Mouse (Mus musculus): ENCODE measurements around the gene Tmem19. TPM values are rescaled to one million over a fixed set of nuclear protein-coding genes. Genes with fewer than 3 reads are reported as not detected.

Tmem19 gene
- polyA plus RNA-seq, 1 experiment from 2014 or later = 29.3 TPM

DNA sequence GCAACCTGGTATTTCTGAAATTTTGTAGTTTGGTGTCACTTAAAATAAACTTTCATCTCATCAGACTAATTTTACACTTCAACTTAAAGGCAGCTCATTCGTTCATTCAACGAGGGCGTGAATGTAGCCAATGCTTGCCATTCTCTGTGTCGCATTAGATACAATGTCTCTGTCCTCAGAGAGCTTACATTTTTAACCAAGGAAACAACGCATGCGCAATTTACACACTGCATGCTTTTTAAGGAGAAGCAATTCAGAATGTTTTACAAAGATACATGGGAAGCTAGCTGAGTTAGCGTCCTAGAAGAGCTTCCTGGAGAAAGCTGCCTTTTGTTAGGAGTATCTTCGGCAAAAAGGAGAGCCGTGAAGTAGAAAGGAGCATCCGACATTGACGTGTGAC lies 46.0 kb downstream of the Tmem19 start:
- ATAC-seq (ENCODE audit: low read depth) (no peak), DNase-seq (ENCODE audit: low spot score) (no peak)
- H3K4me1 ChIP-seq (ENCODE audit: control insufficient read depth, insufficient read depth, low read length) = peaks cover 16% of the 10 kb centered on the region; the same call in 1 of the 2 replicates
- peak overlapping the region; percentile 91 for H3K4me3 ChIP-seq (ENCODE audit: low read depth, low read length)
- H3K27ac ChIP-seq (replicated peaks; ENCODE audit: low read depth, low read length) = peak overlapping the region; percentile 94
- H3K9me3 ChIP-seq (ENCODE audit: control insufficient read depth, low read length) = no peaks in the 10 kb centered on the region
- peak overlapping the region; percentile 83 for H3K4me2 ChIP-seq (ENCODE audit: low read depth, low read length)
- 64% methylated on average over 11 of the region's 11 CpGs for WGBS
- H3K9ac ChIP-seq (ENCODE audit: low read depth, low read length) = peak overlapping the region; percentile 91; the same call in 1 of the 2 replicates
- H3K27me3 ChIP-seq (replicated peaks; ENCODE audit: control insufficient read depth, insufficient read depth, low read length) = no peaks in the 10 kb centered on the region
- H3K36me3 ChIP-seq (ENCODE audit: control insufficient read depth, insufficient read depth, low read length) = no peaks in the 10 kb centered on the region

- ATAC-seq (ENCODE audit: low read depth) = peak; percentile 94
Observed at GRCm38 (mm10) chr10:115315473-115316171, 46.7 kb downstream of the Tmem19 start, which contains the start of gene Rab21. Rab21 (minus strand) TSS chr10:115315594.

GRCm38 (mm10) chr10:115314582-115315452 lies 47.5 kb downstream of the Tmem19 start:
- H3K9me3 ChIP-seq (ENCODE audit: control insufficient read depth, low read length) = no peaks in the 10 kb centered on the region
- peak overlapping the region; percentile 91 for H3K9ac ChIP-seq (ENCODE audit: low read depth, low read length)
- no peaks in the 10 kb centered on the region for H3K27me3 ChIP-seq (replicated peaks; ENCODE audit: control insufficient read depth, insufficient read depth, low read length)
- peaks cover 16% of the 10 kb centered on the region; the same call in 1 of the 2 replicates for H3K4me1 ChIP-seq (ENCODE audit: control insufficient read depth, insufficient read depth, low read length)
- peak overlapping the region; percentile 83 for H3K4me2 ChIP-seq (ENCODE audit: low read depth, low read length)
- peak overlapping the region; percentile 94 for H3K27ac ChIP-seq (replicated peaks; ENCODE audit: low read depth, low read length)
- WGBS = 2% methylated on average over 40 of the region's 73 CpGs
- no peaks in the 10 kb centered on the region for H3K36me3 ChIP-seq (ENCODE audit: control insufficient read depth, insufficient read depth, low read length)
- DNase-seq (ENCODE audit: low spot score) = no peak
- peak overlapping the region; percentile 91 for H3K4me3 ChIP-seq (ENCODE audit: low read depth, low read length)
- peak; percentile 74 for ATAC-seq (ENCODE audit: low read depth)

More at GRCm38 (mm10) chr10:115315473-115316171, 46.7 kb downstream of the Tmem19 start, which contains the start of gene Rab21:
- peaks cover 16% of the 10 kb centered on the region; the same call in 1 of the 2 replicates for H3K4me1 ChIP-seq (ENCODE audit: control insufficient read depth, insufficient read depth, low read length)
- peak within 1 kb of the TSS; percentile 91 for H3K4me3 ChIP-seq (ENCODE audit: low read depth, low read length)
- peak within 1 kb of the TSS; percentile 91 for H3K9ac ChIP-seq (ENCODE audit: low read depth, low read length)
- H3K4me2 ChIP-seq (ENCODE audit: low read depth, low read length) = peak within 1 kb of the TSS; percentile 83
- H3K36me3 ChIP-seq (ENCODE audit: control insufficient read depth, insufficient read depth, low read length) = no peaks in the 10 kb centered on the region
- no peaks in the 10 kb centered on the region for H3K9me3 ChIP-seq (ENCODE audit: control insufficient read depth, low read length)
- peak within 1 kb of the TSS; percentile 94 for H3K27ac ChIP-seq (replicated peaks; ENCODE audit: low read depth, low read length)
- DNase-seq (ENCODE audit: low spot score) = peak; percentile 94
- WGBS = under 1% methylated on average over 28 of the region's 48 CpGs
- H3K27me3 ChIP-seq (replicated peaks; ENCODE audit: control insufficient read depth, insufficient read depth, low read length) = no peaks in the 10 kb centered on the region

- Histone ChIP-seq H3K4me2 (ENCODE audit: low read depth, low read length) (peak overlapping the region; percentile 83), H3K4me3 (ENCODE audit: low read depth, low read length) (peak overlapping the region; percentile 91), H3K9ac (ENCODE audit: low read depth, low read length) (peak overlapping the region; percentile 91), H3K36me3 (ENCODE audit: control insufficient read depth, insufficient read depth, low read length) (no peaks in the 10 kb centered on the region), H3K27me3 (replicated peaks; ENCODE audit: control insufficient read depth, insufficient read depth, low read length) (no peaks in the 10 kb centered on the region), H3K9me3 (ENCODE audit: control insufficient read depth, low read length) (no peaks in the 10 kb centered on the region), H3K4me1 (ENCODE audit: control insufficient read depth, insufficient read depth, low read length) (peaks cover 16% of the 10 kb centered on the region; the same call in 1 of the 2 replicates), H3K27ac (replicated peaks; ENCODE audit: low read depth, low read length) (no peak overlapping the region)
- no peak for ATAC-seq (ENCODE audit: low read depth)
- no peak for DNase-seq (ENCODE audit: low spot score)
- WGBS = 20% methylated on average over 6 of the region's 6 CpGs
Observed at GRCm38 (mm10) chr10:115314287-115314581, 48.1 kb downstream of the Tmem19 start.

GRCm38 (mm10) chr10:115313641-115314286 lies 48.5 kb downstream of the Tmem19 start:
- H3K4me1 ChIP-seq (ENCODE audit: control insufficient read depth, insufficient read depth, low read length) = peaks cover 16% of the 10 kb centered on the region; the same call in 1 of the 2 replicates
- H3K4me3 ChIP-seq (ENCODE audit: low read depth, low read length) = peak overlapping the region; percentile 91
- H3K27ac ChIP-seq (replicated peaks; ENCODE audit: low read depth, low read length) = no peak overlapping the region
- peak overlapping the region; percentile 83 for H3K4me2 ChIP-seq (ENCODE audit: low read depth, low read length)
- ATAC-seq (ENCODE audit: low read depth) = no peak
- 77% methylated on average over 14 of the region's 14 CpGs for WGBS
- H3K9me3 ChIP-seq (ENCODE audit: control insufficient read depth, low read length) = no peaks in the 10 kb centered on the region
- no peak for DNase-seq (ENCODE audit: low spot score)
- peak overlapping the region; percentile 91 for H3K9ac ChIP-seq (ENCODE audit: low read depth, low read length)
- no peaks in the 10 kb centered on the region for H3K27me3 ChIP-seq (replicated peaks; ENCODE audit: control insufficient read depth, insufficient read depth, low read length)
- no peaks in the 10 kb centered on the region for H3K36me3 ChIP-seq (ENCODE audit: control insufficient read depth, insufficient read depth, low read length)

DNA sequence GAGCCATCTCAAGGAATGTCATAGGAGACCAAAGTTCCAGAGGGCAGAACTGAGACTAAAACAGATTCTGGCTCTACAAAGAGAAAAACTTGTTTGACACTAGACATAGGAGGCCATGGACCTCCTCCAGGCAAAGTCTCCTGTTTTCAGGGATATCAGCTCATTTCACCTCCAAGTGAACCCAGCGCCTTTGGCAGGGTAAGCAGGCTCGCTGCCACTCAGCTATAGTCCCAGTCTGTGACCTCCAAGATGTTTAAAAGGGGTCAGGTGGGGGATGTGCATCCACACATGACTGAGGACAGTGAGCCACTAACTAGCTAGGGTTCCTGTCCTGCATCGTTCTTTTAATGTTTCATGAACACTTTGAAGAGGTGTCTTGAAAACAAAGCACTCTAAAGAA lies 49.6 kb downstream of the Tmem19 start:
- Histone ChIP-seq H3K36me3 (ENCODE audit: control insufficient read depth, insufficient read depth, low read length) (no peaks in the 10 kb centered on the region), H3K27me3 (replicated peaks; ENCODE audit: control insufficient read depth, insufficient read depth, low read length) (no peaks in the 10 kb centered on the region), H3K4me3 (ENCODE audit: low read depth, low read length) (no peak overlapping the region), H3K4me2 (ENCODE audit: low read depth, low read length) (no peak overlapping the region), H3K9me3 (ENCODE audit: control insufficient read depth, low read length) (no peaks in the 10 kb centered on the region), H3K4me1 (ENCODE audit: control insufficient read depth, insufficient read depth, low read length) (peaks cover 16% of the 10 kb centered on the region; the same call in 1 of the 2 replicates), H3K9ac (ENCODE audit: low read depth, low read length) (no peak overlapping the region), H3K27ac (replicated peaks; ENCODE audit: low read depth, low read length) (no peak overlapping the region)
- ATAC-seq (ENCODE audit: low read depth) (no peak), DNase-seq (ENCODE audit: low spot score) (no peak)
- WGBS = 68% methylated on average over 3 of the region's 3 CpGs

DNA sequence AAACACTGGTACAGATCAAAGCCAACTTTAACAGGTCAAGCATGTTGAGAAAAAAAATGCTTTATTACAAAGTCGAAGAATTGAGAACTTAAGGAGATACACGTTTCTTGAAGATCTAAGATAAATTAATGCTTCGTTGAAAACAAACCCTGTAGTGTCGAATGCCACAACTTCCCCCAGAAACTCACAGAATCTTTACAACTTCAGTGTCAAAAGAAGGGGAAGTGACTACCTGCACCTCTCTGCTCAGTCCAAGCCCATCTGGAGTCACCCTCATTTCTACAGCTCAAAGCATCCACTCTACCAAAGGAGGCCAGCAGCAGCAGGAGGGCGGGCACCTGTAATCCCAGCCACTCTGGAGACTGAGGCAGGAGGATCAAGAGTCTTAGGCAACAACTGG lies 50.1 kb downstream of the Tmem19 start:
- DNase-seq (ENCODE audit: low spot score) (no peak), ATAC-seq (ENCODE audit: low read depth) (no peak)
- peaks cover 16% of the 10 kb centered on the region; the same call in 1 of the 2 replicates for H3K4me1 ChIP-seq (ENCODE audit: control insufficient read depth, insufficient read depth, low read length)
- H3K27ac ChIP-seq (replicated peaks; ENCODE audit: low read depth, low read length) = no peak overlapping the region
- H3K9me3 ChIP-seq (ENCODE audit: control insufficient read depth, low read length) = no peaks in the 10 kb centered on the region
- H3K36me3 ChIP-seq (ENCODE audit: control insufficient read depth, insufficient read depth, low read length) = no peaks in the 10 kb centered on the region
- H3K4me2 ChIP-seq (ENCODE audit: low read depth, low read length) = no peak overlapping the region
- no peak overlapping the region for H3K9ac ChIP-seq (ENCODE audit: low read depth, low read length)
- 86% methylated on average over 5 of the region's 5 CpGs for WGBS
- no peaks in the 10 kb centered on the region for H3K27me3 ChIP-seq (replicated peaks; ENCODE audit: control insufficient read depth, insufficient read depth, low read length)
- no peak overlapping the region for H3K4me3 ChIP-seq (ENCODE audit: low read depth, low read length)

DNA sequence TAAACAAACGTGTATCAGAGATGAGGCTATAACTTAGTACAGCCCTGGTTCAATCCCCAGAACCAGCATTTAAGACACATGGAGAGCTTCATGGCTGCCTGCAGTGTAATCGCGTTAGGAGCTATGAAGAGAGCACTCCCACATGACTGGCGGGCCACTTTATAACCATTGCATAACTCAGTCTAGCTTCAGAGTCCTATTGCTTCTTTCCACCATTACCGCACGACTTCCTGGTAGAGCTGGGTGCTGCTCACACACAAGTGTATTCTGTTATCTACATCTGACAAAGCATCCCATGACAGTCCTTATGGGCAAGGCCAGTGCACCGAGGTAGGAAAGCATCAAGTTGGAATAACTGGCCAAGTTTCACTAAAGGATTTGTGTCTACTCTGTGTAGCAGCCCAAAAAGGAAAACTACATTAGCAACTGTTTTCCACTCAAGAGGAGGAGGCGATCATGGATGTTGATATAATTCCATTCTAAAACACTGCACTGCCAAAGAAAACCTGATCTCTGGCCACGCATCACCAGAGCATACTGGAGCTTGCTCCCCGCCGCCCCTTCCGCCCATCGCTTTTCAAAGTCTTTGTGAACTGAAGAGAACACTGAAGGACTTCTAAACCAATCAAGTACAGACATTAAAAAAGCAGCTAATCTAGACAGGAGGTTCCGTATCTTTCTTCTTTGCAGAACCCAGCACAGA lies 50.9 kb downstream of the Tmem19 start:
- Histone ChIP-seq H3K27ac (replicated peaks; ENCODE audit: low read depth, low read length) (no peak overlapping the region), H3K9ac (ENCODE audit: low read depth, low read length) (no peak overlapping the region), H3K4me2 (ENCODE audit: low read depth, low read length) (no peak overlapping the region), H3K36me3 (ENCODE audit: control insufficient read depth, insufficient read depth, low read length) (no peaks in the 10 kb centered on the region), H3K9me3 (ENCODE audit: control insufficient read depth, low read length) (no peaks in the 10 kb centered on the region), H3K27me3 (replicated peaks; ENCODE audit: control insufficient read depth, insufficient read depth, low read length) (no peaks in the 10 kb centered on the region), H3K4me1 (ENCODE audit: control insufficient read depth, insufficient read depth, low read length) (peaks cover 16% of the 10 kb centered on the region; the same call in 1 of the 2 replicates), H3K4me3 (ENCODE audit: low read depth, low read length) (no peak overlapping the region)
- WGBS = 89% methylated on average over 14 of the region's 14 CpGs
- no peak for DNase-seq (ENCODE audit: low spot score)
- ATAC-seq (ENCODE audit: low read depth) = no peak

Data from embryonic facial prominence, embryonic 14.5 days (tissue).